In the genomic region with DNA sequence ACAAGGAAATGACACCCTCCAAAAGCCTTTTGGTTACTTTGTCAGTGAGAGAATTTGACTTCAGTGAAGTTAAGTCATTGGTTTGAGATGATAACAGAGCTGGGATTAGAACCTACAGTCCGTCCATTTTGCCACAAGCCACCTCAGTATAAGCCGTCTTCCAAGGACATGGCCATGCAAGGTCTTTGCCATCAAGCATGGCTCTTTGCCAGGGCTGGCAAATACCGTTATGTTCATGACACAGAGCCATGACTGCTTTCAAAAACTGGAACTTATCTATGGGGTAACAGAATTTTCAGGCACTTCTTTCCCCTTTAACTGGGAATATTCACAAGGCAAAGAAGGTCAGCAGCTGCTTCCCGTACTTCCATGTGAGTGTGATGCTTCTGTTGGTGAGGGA, we compare ENCODE assay signal across 20 mouse cellular contexts.
"Had no signal": no experiment of that assay in that cellular context is flagged by ENCODE, and none has a peak within 500 bp of the region (broad histone marks: within the 10 kb centered on the region; RNA-seq: fewer than 3 reads in every experiment).

No protein-coding gene starts in this region.

- DNase-seq: kidney, postnatal 25 days; layer of hippocampus, postnatal 36 days; liver; liver, postnatal 0 days; lung, embryonic 14.5 days; right cerebral cortex, postnatal 4 days; thymus, adult 2 months; thymus, postnatal 14 days had no signal

- H3K4me3 ChIP-seq: layer of hippocampus, adult 2 months; limb, embryonic 10.5 days; limb, embryonic 13.5 days; midbrain, embryonic 12.5 days; midbrain, embryonic 15.5 days; neural tube, embryonic 12.5 days; neural tube, embryonic 15.5 days had no signal

- H3K4me2 ChIP-seq: limb, embryonic 13.5 days; lung, embryonic 14.5 days; midbrain, embryonic 12.5 days; midbrain, embryonic 15.5 days; neural tube, embryonic 12.5 days; neural tube, embryonic 15.5 days had no signal

- H3K4me1 ChIP-seq: limb, embryonic 10.5 days; limb, embryonic 13.5 days; midbrain, embryonic 12.5 days; midbrain, embryonic 15.5 days; neural tube, embryonic 12.5 days; neural tube, embryonic 15.5 days had no signal

- H3K36me3 ChIP-seq: limb, embryonic 10.5 days; limb, embryonic 13.5 days; midbrain, embryonic 12.5 days; midbrain, embryonic 15.5 days; neural tube, embryonic 12.5 days; neural tube, embryonic 15.5 days had no signal

- H3K27ac ChIP-seq: kidney, postnatal 0 days; layer of hippocampus, adult 2 months; limb, embryonic 10.5 days; limb, embryonic 13.5 days; liver, embryonic 14.5 days; macrophage; midbrain, embryonic 12.5 days; midbrain, embryonic 15.5 days; neural tube, embryonic 12.5 days; neural tube, embryonic 15.5 days; stomach, postnatal 0 days had no signal

- H3K9me3 ChIP-seq: limb, embryonic 10.5 days; midbrain, embryonic 12.5 days; neural tube, embryonic 12.5 days; neural tube, embryonic 15.5 days had no signal

- H3K9ac ChIP-seq: limb, embryonic 13.5 days; liver, embryonic 14.5 days; liver, postnatal 0 days; lung, embryonic 14.5 days; midbrain, embryonic 12.5 days; midbrain, embryonic 15.5 days; neural tube, embryonic 12.5 days; neural tube, embryonic 15.5 days had no signal

- H3K27me3 ChIP-seq: midbrain, embryonic 12.5 days; midbrain, embryonic 15.5 days; neural tube, embryonic 12.5 days; neural tube, embryonic 15.5 days had no signal

- ATAC-seq: liver, postnatal 0 days; lung, postnatal 0 days; midbrain, embryonic 15.5 days had no signal
